Mouse (Mus musculus) left cerebral cortex, adult 6 months (tissue): ENCODE data around the gene Rp9. TPM values are rescaled to one million over a fixed set of nuclear protein-coding genes. Genes with fewer than 3 reads are reported as not detected.

Experiments
- long read RNA-seq, 2 experiments: library from polyadenylated mRNA; unstranded; transcript quantifications; one replicate each; pipeline ENCODE4 v2.0.0; 2019 to 2020
- polyA plus RNA-seq: library from polyadenylated mRNA; unstranded; fragments of <200 nt; fragmentation: Nextera tagmentation; gene quantifications from 2 replicates; pipeline ENCODE4 v1.2.3, GENCODE M21; 2021

The Rp9 gene
- polyA plus RNA-seq = 54.7 and 56.5 TPM in 2 replicates
- long read RNA-seq, experiment 1, transcript Rp9-201 (6 exons, 1,134 nt) = major isoform, 7 of 17 reads
- long read RNA-seq, experiment 1, partial matches to known transcripts = 1 of 17 reads
- long read RNA-seq, experiment 1, other reads (novel, unspliced or antisense) = 5 of 17 reads
- long read RNA-seq, experiment 2, transcript Rp9-201 (6 exons, 1,134 nt) = major isoform, 56 of 64 reads
- long read RNA-seq, experiment 2, partial matches to known transcripts = 5 of 64 reads
- long read RNA-seq, experiment 2, other reads (novel, unspliced or antisense) = 3 of 64 reads

DNA sequence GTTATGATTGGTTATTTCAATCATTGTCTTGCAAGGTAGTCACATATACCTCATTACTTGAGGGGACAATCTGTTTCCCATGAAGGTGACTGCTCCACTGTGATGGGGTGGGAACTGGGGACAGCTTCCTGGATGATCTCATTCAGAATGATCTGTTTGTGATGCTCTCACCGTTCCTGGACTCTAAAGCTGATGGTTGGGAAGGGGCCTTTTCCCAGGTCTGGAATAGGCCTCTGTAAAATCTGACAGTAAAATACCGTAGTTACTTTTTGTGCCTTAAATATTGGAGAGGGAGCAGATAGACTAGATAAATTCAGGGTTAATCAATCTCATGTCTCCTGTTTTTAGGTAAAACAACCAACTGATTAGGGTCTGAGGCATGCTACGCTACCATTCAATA lies at the start of gene Rp9:
Gene Rp9, minus strand, starts transcription at position 101 of the 400 bp plus-strand sequence.

DNA sequence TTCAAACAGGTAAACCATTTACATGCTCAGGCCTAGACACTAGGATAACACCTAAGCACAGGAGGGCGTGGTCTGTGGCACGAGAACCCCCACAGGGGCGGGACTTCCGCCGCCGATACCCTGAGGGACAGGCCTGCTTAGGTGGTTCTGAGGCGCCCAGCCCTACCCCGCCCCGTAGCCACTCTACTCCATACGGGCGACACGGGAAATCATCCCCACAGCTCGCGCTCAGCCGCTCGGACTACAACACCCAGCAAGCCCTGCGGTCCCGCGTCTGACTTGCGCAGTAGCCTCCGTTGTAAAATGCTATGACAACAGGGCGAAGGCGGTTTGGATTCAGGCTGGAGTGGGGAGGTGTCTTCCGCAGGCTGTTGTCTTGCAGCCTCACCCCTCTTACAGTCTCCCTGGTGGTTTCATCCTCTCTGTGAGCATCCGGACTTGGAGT lies 5.9 kb upstream of the Rp9 start, which contains the start of gene Bbs9:
Gene Bbs9, plus strand, starts transcription at position 292 of the 445 bp plus-strand sequence.

DNA sequence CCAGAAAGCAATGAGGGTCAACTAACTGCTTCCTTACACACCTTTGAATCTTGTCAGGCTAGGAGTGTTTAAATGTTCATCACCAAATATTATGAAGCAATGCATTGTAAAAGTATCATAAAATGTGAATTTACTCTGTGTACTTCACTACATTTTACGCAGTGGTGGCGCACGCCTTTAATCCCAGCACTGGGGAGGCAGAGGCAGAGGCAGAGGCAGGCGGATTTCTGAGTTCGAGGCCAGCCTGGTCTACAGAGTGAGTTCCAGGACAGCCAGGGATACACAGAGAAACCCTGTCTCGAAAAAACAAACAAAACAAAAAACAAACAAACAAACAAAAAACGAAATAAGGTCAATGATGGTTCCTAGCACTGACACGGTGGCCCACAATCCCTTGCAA lies 15.6 kb downstream of the Rp9 start, which contains the start of gene Gm17545:
Gene Gm17545, plus strand, starts transcription at position 301 of the 400 bp plus-strand sequence.

DNA sequence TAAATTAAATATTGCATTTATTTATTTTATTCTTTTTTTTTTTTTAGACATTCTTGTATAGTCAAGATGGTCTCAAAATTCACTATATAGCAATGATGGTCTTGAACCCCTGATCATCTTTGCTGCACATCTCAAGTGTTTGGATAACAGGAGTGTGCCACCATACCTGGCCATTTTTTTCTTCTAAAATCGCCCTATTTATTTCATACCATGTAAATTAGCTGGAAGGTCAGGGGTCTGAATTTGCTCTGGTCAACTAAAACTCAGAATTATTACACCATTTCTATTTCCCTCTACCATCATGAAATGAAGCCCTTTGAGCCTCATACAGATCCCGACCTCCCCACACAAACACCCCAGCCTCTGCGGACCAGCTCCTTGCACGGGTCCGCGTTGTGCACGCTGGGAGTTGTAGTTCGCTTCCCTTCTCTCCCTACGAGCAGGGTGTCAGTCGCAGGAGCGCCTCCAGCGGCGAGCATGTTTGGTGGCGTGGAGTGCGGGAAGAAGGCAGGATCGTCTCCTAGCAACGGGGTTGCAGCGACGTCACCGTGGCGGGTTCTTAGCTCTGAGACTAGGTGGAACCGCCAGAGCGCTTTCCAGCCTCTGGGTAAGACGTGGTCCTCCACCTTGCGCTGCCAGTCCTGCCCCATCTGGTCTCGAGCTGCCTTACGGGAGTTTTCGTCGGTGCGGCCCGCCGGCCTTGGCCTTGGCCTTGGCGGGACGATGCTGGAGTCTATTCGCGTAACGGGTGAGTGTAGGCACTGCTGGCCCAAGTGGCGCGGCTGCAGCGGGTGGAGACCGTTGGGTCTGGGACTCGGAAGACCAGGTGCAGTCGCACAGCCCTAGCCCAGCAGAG lies 58.3 kb downstream of the Rp9 start, which contains the start of gene 9530077C05Rik:
Gene 9530077C05Rik, plus strand, starts transcription at position 512 of the 856 bp plus-strand sequence.

DNA sequence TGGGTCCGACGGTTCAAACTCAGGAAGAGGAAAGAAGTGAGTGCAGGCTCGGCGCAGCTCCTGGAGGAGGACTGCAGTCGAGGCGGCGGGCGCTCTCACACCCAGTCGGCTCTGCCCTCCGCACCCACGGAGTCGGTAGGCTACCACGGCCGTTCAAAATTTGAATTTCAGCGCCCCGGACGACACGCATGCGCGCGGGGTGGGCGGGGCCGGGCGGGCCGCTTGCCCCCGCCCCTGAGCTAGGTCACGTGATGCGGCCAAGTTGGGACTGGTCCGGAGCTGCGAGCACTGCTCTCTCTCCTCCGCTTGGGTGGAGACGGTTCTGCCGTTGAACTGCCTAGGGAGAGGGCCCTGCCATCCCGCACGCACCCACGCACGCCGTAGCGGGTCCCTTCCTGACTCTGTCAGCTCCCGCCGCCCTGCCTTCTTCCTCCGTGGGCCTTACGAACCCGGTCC lies 80.5 kb downstream of the Rp9 start, which contains the start of gene Anln:
Gene Anln, minus strand, starts transcription at position 168 of the 456 bp plus-strand sequence.

Other genes starting within 250 kb of the Rp9 start
- 11.1 and 12.7 TPM in 2 replicates for gene Zfp809, start 244.0 kb downstream of the Rp9 start, polyA plus RNA-seq
- 1.9 and 3.0 TPM in 2 replicates for gene Zfp599, start 209.8 kb downstream of the Rp9 start, polyA plus RNA-seq
- 8.4 and 11.9 TPM in 2 replicates for gene Zfp810, start 162.1 kb downstream of the Rp9 start, polyA plus RNA-seq
- gene Anln, start 80.6 kb downstream of the Rp9 start, polyA plus RNA-seq = 4.6 and 6.8 TPM in 2 replicates
- 6.6 and 8.0 TPM in 2 replicates for gene 9530077C05Rik, start 58.2 kb downstream of the Rp9 start, polyA plus RNA-seq
- gene Gm17545, start 15.5 kb downstream of the Rp9 start, polyA plus RNA-seq = not detected in 2 replicates
- 7.9 and 10.5 TPM in 2 replicates for gene Bbs9, start 6.0 kb upstream of the Rp9 start, polyA plus RNA-seq